Mouse (Mus musculus): ENCODE results near the gene Fam20b. TPM values are rescaled to one million over a fixed set of nuclear protein-coding genes. Genes with fewer than 3 reads are reported as not detected.

Gene Fam20b
- polyA plus RNA-seq, 1 experiment from 2014 or later, result 30.5 TPM

DNA sequence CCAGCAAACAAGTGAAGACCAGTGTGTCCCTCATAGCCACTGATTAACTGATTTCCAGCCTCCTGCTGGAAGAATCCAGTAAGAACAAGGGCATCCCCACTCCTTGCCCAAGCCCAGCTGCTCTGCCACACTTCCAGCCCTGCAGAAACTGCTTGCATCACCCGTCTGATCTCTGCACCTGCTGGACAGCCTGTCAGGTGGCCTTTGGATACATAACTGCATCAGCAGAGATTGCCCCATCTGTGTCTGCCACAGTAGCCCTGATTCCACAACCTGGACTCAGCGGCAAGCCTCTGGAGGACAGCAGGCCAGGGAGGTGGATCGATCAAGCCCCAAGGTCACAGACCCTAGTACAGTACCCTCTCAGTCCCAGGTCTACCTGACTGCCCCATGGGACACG, 61.4 kb downstream of the Fam20b start:
- peak; percentile 37 for DNase-seq (ENCODE audit: low spot score)
- Histone ChIP-seq H3K9me3 (replicated peaks; ENCODE audit: low read length) (no peaks in the 10 kb centered on the region), H3K4me3 (replicated peaks; ENCODE audit: low read depth, low read length) (no peak overlapping the region), H3K36me3 (ENCODE audit: insufficient read depth, low read length) (0 out of 2 replicates have a peak, but pooled peaks cover 3% of the 10 kb centered on the region), H3K4me1 (replicated peaks; ENCODE audit: insufficient read depth, low read length) (0 out of 2 replicates have a peak, but pooled peaks cover 3% of the 10 kb centered on the region), H3K4me2 (ENCODE audit: low read length) (no peak overlapping the region), H3K27ac (no peak overlapping the region), H3K27me3 (ENCODE audit: insufficient read depth, low read length) (no peaks in the 10 kb centered on the region), H3K9ac (ENCODE audit: low read depth, low read length) (no peak overlapping the region)
- WGBS, result 76% methylated on average over 4 of the region's 4 CpGs
- peak; percentile 29; the same call in 1 of the 2 replicates for TF ChIP-seq CTCF (IDR thresholded peaks at IDR 0.05; ENCODE audit: low read depth)
- ATAC-seq (replicated peaks; ENCODE audit: low FRiP score, low read depth), result peak; percentile 82

DNA sequence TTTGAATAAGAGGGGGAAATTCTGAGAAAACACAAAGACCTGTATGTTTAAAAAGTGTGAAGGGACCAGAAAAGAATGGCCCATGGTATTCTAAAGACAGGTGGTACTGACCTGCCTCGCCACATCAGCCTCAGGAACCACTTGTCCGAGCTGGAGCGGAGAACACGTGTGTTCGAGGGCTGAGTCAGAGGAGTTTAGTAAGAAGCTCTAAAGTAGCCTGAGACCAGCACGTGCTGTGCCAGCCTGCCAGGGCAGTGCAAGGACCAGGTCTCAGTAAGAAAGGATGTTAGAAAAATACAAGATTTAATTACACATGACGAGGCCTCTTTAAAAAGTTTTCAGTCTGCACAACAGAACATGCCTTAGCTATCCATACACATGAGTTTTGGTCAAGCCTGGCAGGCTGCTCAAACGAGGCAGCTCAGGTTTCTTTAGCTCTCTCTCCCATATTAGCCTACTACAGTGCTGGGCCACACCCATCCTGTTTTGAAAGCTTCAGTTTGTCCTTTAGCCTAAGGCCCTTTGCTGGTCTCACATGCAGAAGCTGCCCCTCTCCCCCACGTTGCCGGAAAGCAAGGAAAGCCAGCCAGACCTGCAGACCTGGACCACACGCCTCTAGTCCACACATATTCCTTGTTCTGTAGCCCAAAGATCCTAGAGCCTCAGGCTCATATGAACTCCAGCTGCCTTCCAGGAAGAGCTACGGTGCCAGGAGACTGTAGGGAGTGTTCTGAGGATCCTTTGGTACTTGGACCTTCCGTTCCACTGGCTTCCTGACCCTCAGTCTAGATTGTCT, 64.0 kb downstream of the Fam20b start:
- H3K36me3 ChIP-seq (ENCODE audit: insufficient read depth, low read length), result 0 out of 2 replicates have a peak, but pooled peaks cover 3% of the 10 kb centered on the region
- peak; percentile 44 for DNase-seq (ENCODE audit: low spot score)
- TF ChIP-seq CTCF (IDR thresholded peaks at IDR 0.05; ENCODE audit: low read depth), result no peak
- H3K27me3 ChIP-seq (ENCODE audit: insufficient read depth, low read length), result no peaks in the 10 kb centered on the region
- WGBS, result 53% methylated on average over 13 of the region's 13 CpGs
- H3K9me3 ChIP-seq (replicated peaks; ENCODE audit: low read length), result no peaks in the 10 kb centered on the region
- H3K4me1 ChIP-seq (replicated peaks; ENCODE audit: insufficient read depth, low read length), result 0 out of 2 replicates have a peak, but pooled peaks cover 3% of the 10 kb centered on the region
- no peak overlapping the region for H3K9ac ChIP-seq (ENCODE audit: low read depth, low read length)
- H3K4me2 ChIP-seq (ENCODE audit: low read length), result no peak overlapping the region
- no peak for ATAC-seq (replicated peaks; ENCODE audit: low FRiP score, low read depth)
- H3K4me3 ChIP-seq (replicated peaks; ENCODE audit: low read depth, low read length), result no peak overlapping the region
- H3K27ac ChIP-seq, result peak overlapping the region; percentile 50; the same call in 1 of the 2 replicates

DNA sequence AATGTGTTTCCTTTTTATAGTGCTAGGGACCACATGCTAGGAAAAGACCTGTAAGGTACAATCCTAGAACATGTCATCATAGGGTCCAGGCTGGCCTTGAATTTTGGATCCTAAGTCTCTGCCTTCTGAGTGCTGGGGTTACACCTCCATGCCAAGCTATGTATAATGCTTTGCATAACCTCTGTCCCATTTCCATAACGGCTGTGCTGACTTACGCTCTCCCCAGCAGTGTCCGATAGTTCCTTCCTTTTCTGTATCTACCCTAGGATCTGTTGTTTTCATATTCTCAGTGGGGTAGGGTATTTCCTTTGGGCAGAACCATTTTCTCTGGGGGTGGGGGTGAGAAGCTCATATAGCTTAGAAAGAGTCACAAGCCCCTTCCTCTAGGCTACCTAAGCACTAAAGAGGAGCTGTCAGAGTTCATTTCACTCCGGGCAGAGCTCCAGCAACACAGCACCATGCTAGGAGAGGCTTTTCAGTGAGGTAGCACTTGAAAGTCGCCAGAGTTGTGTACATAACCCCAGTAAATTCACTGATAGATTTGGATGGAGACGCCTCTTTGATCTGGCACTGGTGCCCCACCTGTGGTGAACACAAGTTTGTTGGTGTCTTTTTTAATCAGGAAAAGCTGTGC, 66.6 kb downstream of the Fam20b start:
- no peak for TF ChIP-seq CTCF (IDR thresholded peaks at IDR 0.05; ENCODE audit: low read depth)
- Histone ChIP-seq H3K4me2 (ENCODE audit: low read length) (no peak overlapping the region), H3K27me3 (ENCODE audit: insufficient read depth, low read length) (no peaks in the 10 kb centered on the region), H3K4me1 (replicated peaks; ENCODE audit: insufficient read depth, low read length) (0 out of 2 replicates have a peak, but pooled peaks cover 3% of the 10 kb centered on the region), H3K36me3 (ENCODE audit: insufficient read depth, low read length) (0 out of 2 replicates have a peak, but pooled peaks cover 4% of the 10 kb centered on the region), H3K9me3 (replicated peaks; ENCODE audit: low read length) (no peaks in the 10 kb centered on the region), H3K4me3 (replicated peaks; ENCODE audit: low read depth, low read length) (no peak overlapping the region), H3K9ac (ENCODE audit: low read depth, low read length) (no peak overlapping the region), H3K27ac (0 out of 2 replicates have a peak overlapping the region, but pooled peaks have one; percentile 5)
- 53% methylated on average over 6 of the region's 6 CpGs for WGBS
- no peak for ATAC-seq (replicated peaks; ENCODE audit: low FRiP score, low read depth)
- no peak for DNase-seq (ENCODE audit: low spot score)

DNA sequence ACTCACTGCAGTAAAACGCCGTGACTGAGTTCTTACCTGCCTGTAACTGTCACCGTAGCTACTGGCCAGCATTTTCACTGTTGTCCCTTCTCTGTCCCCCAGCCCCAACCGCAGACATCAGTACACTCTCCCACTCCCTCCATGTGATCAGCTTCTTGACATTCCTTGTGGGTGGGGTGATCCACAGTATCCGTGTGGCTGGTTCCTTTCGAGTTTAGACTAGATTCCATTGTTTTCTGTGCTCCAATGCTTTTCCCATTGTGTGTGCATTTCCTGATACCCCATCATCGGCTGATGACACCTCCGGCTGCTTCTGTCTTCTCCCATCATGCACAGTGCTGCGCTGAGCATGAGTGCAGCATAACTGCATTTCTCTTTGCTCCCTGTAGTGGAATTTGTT, 68.3 kb downstream of the Fam20b start:
- peak; percentile 31 for DNase-seq (ENCODE audit: low spot score)
- Histone ChIP-seq H3K4me3 (replicated peaks; ENCODE audit: low read depth, low read length) (no peak overlapping the region), H3K27ac (no peak overlapping the region), H3K36me3 (ENCODE audit: insufficient read depth, low read length) (0 out of 2 replicates have a peak, but pooled peaks cover 2% of the 10 kb centered on the region), H3K4me1 (replicated peaks; ENCODE audit: insufficient read depth, low read length) (0 out of 2 replicates have a peak, but pooled peaks cover 3% of the 10 kb centered on the region), H3K27me3 (ENCODE audit: insufficient read depth, low read length) (no peaks in the 10 kb centered on the region), H3K9me3 (replicated peaks; ENCODE audit: low read length) (no peaks in the 10 kb centered on the region), H3K4me2 (ENCODE audit: low read length) (no peak overlapping the region), H3K9ac (ENCODE audit: low read depth, low read length) (no peak overlapping the region)
- ATAC-seq (replicated peaks; ENCODE audit: low FRiP score, low read depth), result no peak
- no peak for TF ChIP-seq CTCF (IDR thresholded peaks at IDR 0.05; ENCODE audit: low read depth)
- WGBS, result 84% methylated on average over 9 of the region's 9 CpGs

- H3K27ac ChIP-seq, result no peak overlapping the region
Observed at GRCm38 (mm10) chr1:156648705-156649104, 70.2 kb downstream of the Fam20b start.

GRCm38 (mm10) chr1:156645971-156646370, 72.9 kb downstream of the Fam20b start:
- ATAC-seq (replicated peaks; ENCODE audit: low FRiP score, low read depth), result no peak
- H3K4me1 ChIP-seq (replicated peaks; ENCODE audit: insufficient read depth, low read length), result no peaks in the 10 kb centered on the region
- WGBS, result 83% methylated on average over 4 of the region's 4 CpGs
- no peak overlapping the region for H3K4me2 ChIP-seq (ENCODE audit: low read length)
- H3K9ac ChIP-seq (ENCODE audit: low read depth, low read length), result no peak overlapping the region
- TF ChIP-seq CTCF (IDR thresholded peaks at IDR 0.05; ENCODE audit: low read depth), result no peak
- H3K9me3 ChIP-seq (replicated peaks; ENCODE audit: low read length), result no peaks in the 10 kb centered on the region
- no peak overlapping the region for H3K4me3 ChIP-seq (replicated peaks; ENCODE audit: low read depth, low read length)
- no peaks in the 10 kb centered on the region for H3K27me3 ChIP-seq (ENCODE audit: insufficient read depth, low read length)
- peaks cover 10% of the 10 kb centered on the region; the same call in 1 of the 2 replicates for H3K36me3 ChIP-seq (ENCODE audit: insufficient read depth, low read length)
- DNase-seq (ENCODE audit: low spot score), result no peak
- H3K27ac ChIP-seq, result no peak overlapping the region

More at GRCm38 (mm10) chr1:156648705-156649104, 70.2 kb downstream of the Fam20b start:
- DNase-seq (ENCODE audit: low spot score) (no peak), ATAC-seq (replicated peaks; ENCODE audit: low FRiP score, low read depth) (no peak)
- H3K4me2 ChIP-seq (ENCODE audit: low read length), result no peak overlapping the region
- no peak for TF ChIP-seq CTCF (IDR thresholded peaks at IDR 0.05; ENCODE audit: low read depth)
- no peaks in the 10 kb centered on the region for H3K9me3 ChIP-seq (replicated peaks; ENCODE audit: low read length)
- 0 out of 2 replicates have a peak, but pooled peaks cover 2% of the 10 kb centered on the region for H3K36me3 ChIP-seq (ENCODE audit: insufficient read depth, low read length)
- WGBS, result 25% methylated on average over 2 of the region's 2 CpGs
- H3K27me3 ChIP-seq (ENCODE audit: insufficient read depth, low read length), result no peaks in the 10 kb centered on the region
- no peaks in the 10 kb centered on the region for H3K4me1 ChIP-seq (replicated peaks; ENCODE audit: insufficient read depth, low read length)
- no peak overlapping the region for H3K4me3 ChIP-seq (replicated peaks; ENCODE audit: low read depth, low read length)
- H3K9ac ChIP-seq (ENCODE audit: low read depth, low read length), result no peak overlapping the region
